Mouse (Mus musculus): ENCODE measurements around the gene Slc2a4. TPM values are rescaled to one million over a fixed set of nuclear protein-coding genes. Genes with fewer than 3 reads are reported as not detected.

Slc2a4 gene
- polyA plus RNA-seq, 1 experiment = 1.9 TPM

DNA sequence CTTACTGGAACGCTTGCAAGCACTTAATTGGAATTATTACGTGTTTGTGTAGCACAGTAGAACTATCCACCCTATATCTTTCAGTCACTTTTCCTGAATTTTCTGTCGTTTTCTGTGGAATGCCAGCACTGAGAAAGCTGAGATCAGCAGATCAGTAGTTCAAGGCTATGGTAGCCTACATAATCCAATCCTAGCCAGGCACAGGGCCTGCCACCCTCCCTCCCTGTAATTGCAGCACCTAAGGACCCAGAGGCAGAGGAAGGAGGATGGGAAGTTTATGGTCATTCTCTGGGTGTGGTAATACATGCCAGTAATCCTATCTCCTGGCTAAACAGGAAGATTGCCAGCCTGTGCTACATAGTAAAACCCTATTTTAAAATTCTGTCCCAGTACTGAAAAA, 25.2 kb downstream of the Slc2a4 start:
- peak overlapping the region; percentile 96 for H3K27ac ChIP-seq (ENCODE audit: control insufficient read depth, insufficient read depth, low read depth, low read length)
- peaks cover 7% of the 10 kb centered on the region for H3K36me3 ChIP-seq (ENCODE audit: control insufficient read depth, insufficient read depth, low read length)
- no peak for TF ChIP-seq CTCF (IDR thresholded peaks at IDR 0.05; ENCODE audit: control insufficient read depth, insufficient read depth, insufficient replicate concordance, low read depth, low read length)
- no peak for TF ChIP-seq POLR2A (IDR thresholded peaks at IDR 0.05; ENCODE audit: control insufficient read depth, low read depth, low read length)
- no peaks in the 10 kb centered on the region for H3K27me3 ChIP-seq (ENCODE audit: control insufficient read depth, insufficient read depth, low read length)
- H3K4me3 ChIP-seq (ENCODE audit: control insufficient read depth, low read depth, low read length) = peak overlapping the region; percentile 64; the same call in 1 of the 2 replicates
- peaks cover 11% of the 10 kb centered on the region for H3K4me1 ChIP-seq (ENCODE audit: control insufficient read depth, insufficient read depth, low read length)

DNA sequence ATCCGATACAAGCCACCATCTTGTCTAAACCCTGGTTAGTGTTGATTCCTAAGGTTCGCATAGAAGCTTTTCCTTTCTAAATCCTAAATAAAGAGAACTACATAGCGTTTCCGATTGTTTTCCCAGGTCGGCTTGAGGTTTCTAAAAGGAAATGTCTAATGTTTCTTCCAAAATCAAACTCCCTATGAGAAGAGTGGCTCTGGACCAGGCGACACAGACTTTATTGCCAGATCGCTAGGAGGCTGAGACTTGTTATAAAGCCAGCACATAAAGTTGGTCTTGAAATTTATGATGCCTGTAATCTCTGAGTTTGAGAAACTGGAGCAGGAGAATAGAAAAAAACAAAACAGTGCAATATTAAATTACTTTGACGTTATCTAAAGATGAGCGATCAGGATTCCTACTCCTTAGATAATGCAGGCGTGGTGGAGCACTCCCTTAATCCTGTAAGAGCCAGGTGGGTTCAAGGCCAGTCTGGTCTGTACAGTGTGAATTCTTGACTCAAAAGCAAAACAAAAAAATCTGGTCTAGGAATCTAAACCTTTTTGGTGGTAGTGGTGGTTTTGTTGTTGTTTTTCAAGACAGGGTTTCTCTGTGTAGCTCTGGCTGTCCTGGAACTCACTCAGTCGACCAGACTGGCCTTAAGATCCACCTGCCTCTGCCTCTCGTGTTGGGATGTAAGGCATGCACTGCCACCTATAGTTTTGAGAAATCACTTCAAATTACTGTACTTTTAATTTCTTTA, 25.8 kb downstream of the Slc2a4 start:
- H3K36me3 ChIP-seq (ENCODE audit: control insufficient read depth, insufficient read depth, low read length) = peaks cover 7% of the 10 kb centered on the region
- peaks cover 11% of the 10 kb centered on the region for H3K4me1 ChIP-seq (ENCODE audit: control insufficient read depth, insufficient read depth, low read length)
- H3K27ac ChIP-seq (ENCODE audit: control insufficient read depth, insufficient read depth, low read depth, low read length) = peak overlapping the region; percentile 96
- TF ChIP-seq POLR2A (IDR thresholded peaks at IDR 0.05; ENCODE audit: control insufficient read depth, low read depth, low read length) (no peak), CTCF (IDR thresholded peaks at IDR 0.05; ENCODE audit: control insufficient read depth, insufficient read depth, insufficient replicate concordance, low read depth, low read length) (no peak)
- no peaks in the 10 kb centered on the region for H3K27me3 ChIP-seq (ENCODE audit: control insufficient read depth, insufficient read depth, low read length)
- peak overlapping the region; percentile 88 for H3K4me3 ChIP-seq (ENCODE audit: control insufficient read depth, low read depth, low read length)

GRCm38 (mm10) chr11:69921114-69922011, 26.6 kb downstream of the Slc2a4 start, which contains the start of gene Eif5a:
Gene Eif5a, minus strand, starts transcription at chr11:69921958.
- peak; percentile 56; the same call in 1 of the 2 replicates for TF ChIP-seq CTCF (IDR thresholded peaks at IDR 0.05; ENCODE audit: control insufficient read depth, insufficient read depth, insufficient replicate concordance, low read depth, low read length)
- TF ChIP-seq POLR2A (IDR thresholded peaks at IDR 0.05; ENCODE audit: control insufficient read depth, low read depth, low read length) = peak; percentile 96
- Histone ChIP-seq H3K27me3 (ENCODE audit: control insufficient read depth, insufficient read depth, low read length) (no peaks in the 10 kb centered on the region), H3K27ac (ENCODE audit: control insufficient read depth, insufficient read depth, low read depth, low read length) (peak within 1 kb of the TSS; percentile 98), H3K4me3 (ENCODE audit: control insufficient read depth, low read depth, low read length) (peak within 1 kb of the TSS; percentile 98), H3K36me3 (ENCODE audit: control insufficient read depth, insufficient read depth, low read length) (peaks cover 7% of the 10 kb centered on the region), H3K4me1 (ENCODE audit: control insufficient read depth, insufficient read depth, low read length) (peaks cover 11% of the 10 kb centered on the region)

- H3K27me3 ChIP-seq (ENCODE audit: control insufficient read depth, insufficient read depth, low read length) = no peaks in the 10 kb centered on the region
- peak overlapping the region; percentile 98 for H3K4me3 ChIP-seq (ENCODE audit: control insufficient read depth, low read depth, low read length)
- TF ChIP-seq POLR2A (IDR thresholded peaks at IDR 0.05; ENCODE audit: control insufficient read depth, low read depth, low read length) (peak; percentile 11; the same call in 1 of the 2 replicates), CTCF (IDR thresholded peaks at IDR 0.05; ENCODE audit: control insufficient read depth, insufficient read depth, insufficient replicate concordance, low read depth, low read length) (no peak)
- H3K4me1 ChIP-seq (ENCODE audit: control insufficient read depth, insufficient read depth, low read length) = peaks cover 11% of the 10 kb centered on the region
- H3K27ac ChIP-seq (ENCODE audit: control insufficient read depth, insufficient read depth, low read depth, low read length) = peak overlapping the region; percentile 98
- peaks cover 7% of the 10 kb centered on the region for H3K36me3 ChIP-seq (ENCODE audit: control insufficient read depth, insufficient read depth, low read length)
Measured at GRCm38 (mm10) chr11:69920266-69921031, 27.5 kb downstream of the Slc2a4 start.

DNA sequence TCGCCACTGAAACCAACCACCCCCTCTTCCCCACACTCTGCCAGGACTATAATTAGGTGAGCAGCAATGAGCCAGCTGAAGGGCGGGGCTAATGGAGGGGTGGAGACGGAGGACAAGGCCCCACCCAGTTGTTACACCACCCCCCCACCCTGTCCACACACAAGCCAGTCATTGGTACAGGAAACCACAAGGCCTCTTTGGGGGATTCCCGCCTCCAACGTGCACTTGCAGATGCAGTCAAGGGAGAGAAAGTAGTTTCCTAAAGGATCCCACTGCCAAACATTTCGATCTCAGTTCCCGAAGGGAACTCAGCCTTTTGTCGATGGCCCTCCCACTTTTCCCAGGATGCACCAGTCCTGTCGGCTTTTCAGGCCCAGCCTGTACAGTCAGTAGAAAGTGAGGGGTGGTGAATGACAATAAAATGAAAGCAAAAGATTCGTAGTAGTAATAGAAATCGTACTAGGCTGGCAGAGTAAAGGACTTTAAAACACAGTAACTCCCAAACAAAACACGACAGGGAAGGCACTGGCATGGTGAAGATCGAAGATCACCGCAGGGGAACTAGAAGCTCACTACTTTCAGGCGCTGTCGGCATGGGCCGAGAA, 28.2 kb downstream of the Slc2a4 start:
- Histone ChIP-seq H3K4me3 (ENCODE audit: control insufficient read depth, low read depth, low read length) (peak overlapping the region; percentile 98), H3K36me3 (ENCODE audit: control insufficient read depth, insufficient read depth, low read length) (peaks cover 7% of the 10 kb centered on the region), H3K4me1 (ENCODE audit: control insufficient read depth, insufficient read depth, low read length) (peaks cover 14% of the 10 kb centered on the region), H3K27me3 (ENCODE audit: control insufficient read depth, insufficient read depth, low read length) (no peaks in the 10 kb centered on the region), H3K27ac (ENCODE audit: control insufficient read depth, insufficient read depth, low read depth, low read length) (peak overlapping the region; percentile 98)
- no peak for TF ChIP-seq CTCF (IDR thresholded peaks at IDR 0.05; ENCODE audit: control insufficient read depth, insufficient read depth, insufficient replicate concordance, low read depth, low read length)
- no peak for TF ChIP-seq POLR2A (IDR thresholded peaks at IDR 0.05; ENCODE audit: control insufficient read depth, low read depth, low read length)

GRCm38 (mm10) chr11:69919053-69919452, 28.9 kb downstream of the Slc2a4 start:
- TF ChIP-seq CTCF (IDR thresholded peaks at IDR 0.05; ENCODE audit: control insufficient read depth, insufficient read depth, insufficient replicate concordance, low read depth, low read length) (no peak), POLR2A (IDR thresholded peaks at IDR 0.05; ENCODE audit: control insufficient read depth, low read depth, low read length) (no peak)
- H3K27me3 ChIP-seq (ENCODE audit: control insufficient read depth, insufficient read depth, low read length) = no peaks in the 10 kb centered on the region
- H3K4me1 ChIP-seq (ENCODE audit: control insufficient read depth, insufficient read depth, low read length) = peaks cover 16% of the 10 kb centered on the region
- H3K4me3 ChIP-seq (ENCODE audit: control insufficient read depth, low read depth, low read length) = peak overlapping the region; percentile 98
- H3K36me3 ChIP-seq (ENCODE audit: control insufficient read depth, insufficient read depth, low read length) = peaks cover 7% of the 10 kb centered on the region
- peak overlapping the region; percentile 98 for H3K27ac ChIP-seq (ENCODE audit: control insufficient read depth, insufficient read depth, low read depth, low read length)

All from testis, adult 2 months (tissue).